Mouse (Mus musculus): ENCODE measurements around the gene Sec13.

The Sec13 gene

DNA sequence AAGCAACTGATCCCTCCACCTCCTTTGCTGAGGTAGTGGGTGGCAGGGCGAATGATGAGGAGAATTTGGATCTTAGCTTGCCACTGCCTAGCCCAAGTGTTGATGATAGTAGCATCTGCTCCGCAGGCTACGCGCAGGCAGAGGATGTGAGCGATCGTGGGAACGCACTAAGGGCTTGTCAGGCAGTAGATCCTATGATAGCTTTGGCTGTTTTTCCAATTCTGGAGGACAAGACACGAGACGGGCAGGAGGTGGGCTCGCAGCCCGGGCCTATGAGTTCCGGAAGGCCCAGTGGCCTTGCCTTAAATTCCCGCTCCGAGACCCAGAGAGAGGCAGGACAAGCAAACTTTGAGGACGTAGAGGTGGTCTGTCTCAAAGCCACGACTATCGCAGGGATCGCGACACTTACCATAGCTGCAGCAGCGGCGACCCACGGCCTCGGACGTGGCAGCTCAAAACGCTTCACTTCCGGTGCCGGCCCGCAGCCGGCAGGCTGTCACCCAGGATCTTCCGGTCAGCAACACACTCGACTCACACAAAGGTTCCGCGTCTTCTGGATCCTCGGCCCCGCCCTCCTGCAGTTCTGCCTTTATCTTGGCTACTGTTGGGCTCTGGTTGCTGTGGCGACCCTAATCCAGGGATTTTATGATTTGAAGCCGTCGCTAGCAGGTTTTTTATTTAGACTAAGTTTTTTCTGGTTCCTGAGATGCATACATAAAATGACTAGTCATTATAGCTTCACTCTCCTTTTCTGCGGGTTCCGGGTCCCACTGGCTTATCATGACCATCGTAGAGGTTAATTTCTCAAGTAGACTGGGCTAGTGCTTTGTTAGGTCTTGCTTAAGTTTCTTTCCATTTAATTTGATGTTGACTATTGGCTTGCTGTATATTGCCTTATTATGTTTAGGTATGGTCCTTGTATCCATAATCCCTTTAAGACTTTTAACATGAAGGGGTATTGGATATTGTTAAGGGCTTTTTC lies at the start of gene Sec13:
Gene Sec13 (minus strand): TSS at position 508 of the 982 bp plus-strand sequence.
- ATAC-seq (ENCODE audit: insufficient number of reproducible peaks, low FRiP score, low TSS enrichment): peak; percentile 77; the same call in 1 of the 2 replicates

DNA sequence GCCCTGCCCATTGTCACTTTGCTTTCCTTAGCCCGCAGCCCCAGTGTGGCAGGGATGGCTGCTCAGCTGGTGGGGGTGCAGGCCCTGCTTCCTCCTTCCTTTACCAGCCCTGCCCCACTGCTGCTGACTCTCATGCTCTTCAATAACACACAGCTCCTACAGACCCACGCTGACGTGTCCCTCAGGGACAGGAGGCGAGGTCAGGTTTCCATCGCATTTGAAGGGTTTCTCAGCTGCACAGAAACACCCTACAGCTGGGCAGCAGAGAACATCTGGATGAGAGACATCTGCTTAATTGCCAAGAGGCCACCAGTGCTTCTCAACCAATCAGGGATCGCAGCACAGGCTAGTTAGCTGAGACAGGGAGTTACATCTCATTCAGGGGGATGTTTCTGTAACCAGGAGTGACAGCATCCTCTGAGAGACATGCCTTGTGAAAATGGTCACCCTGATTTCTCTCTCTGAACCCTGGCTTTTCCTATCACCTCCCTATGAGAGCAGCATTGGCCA lies 47.0 kb upstream of the Sec13 start:
- ATAC-seq (ENCODE audit: insufficient number of reproducible peaks, low FRiP score, low TSS enrichment): no peak

DNA sequence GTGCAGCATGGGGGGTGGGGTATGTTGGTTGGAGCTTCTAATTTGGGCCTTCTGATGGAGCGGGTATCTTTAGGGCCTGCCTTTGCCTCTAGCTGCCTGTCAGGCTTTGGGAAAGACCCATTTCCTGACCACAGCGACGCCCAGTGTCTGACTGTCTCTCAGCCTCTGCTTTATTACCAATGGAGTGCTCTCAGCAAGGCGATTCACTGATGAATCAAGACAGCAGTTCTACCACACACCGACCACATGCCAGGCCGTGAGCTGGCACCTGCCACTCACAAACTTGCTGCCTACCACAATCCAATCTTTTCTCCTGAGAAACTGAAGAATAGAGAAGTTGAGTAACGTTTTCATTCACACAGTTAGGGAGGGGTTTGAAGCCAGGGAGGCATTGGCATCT lies 45.1 kb upstream of the Sec13 start:
- no peak for ATAC-seq (ENCODE audit: insufficient number of reproducible peaks, low FRiP score, low TSS enrichment)

DNA sequence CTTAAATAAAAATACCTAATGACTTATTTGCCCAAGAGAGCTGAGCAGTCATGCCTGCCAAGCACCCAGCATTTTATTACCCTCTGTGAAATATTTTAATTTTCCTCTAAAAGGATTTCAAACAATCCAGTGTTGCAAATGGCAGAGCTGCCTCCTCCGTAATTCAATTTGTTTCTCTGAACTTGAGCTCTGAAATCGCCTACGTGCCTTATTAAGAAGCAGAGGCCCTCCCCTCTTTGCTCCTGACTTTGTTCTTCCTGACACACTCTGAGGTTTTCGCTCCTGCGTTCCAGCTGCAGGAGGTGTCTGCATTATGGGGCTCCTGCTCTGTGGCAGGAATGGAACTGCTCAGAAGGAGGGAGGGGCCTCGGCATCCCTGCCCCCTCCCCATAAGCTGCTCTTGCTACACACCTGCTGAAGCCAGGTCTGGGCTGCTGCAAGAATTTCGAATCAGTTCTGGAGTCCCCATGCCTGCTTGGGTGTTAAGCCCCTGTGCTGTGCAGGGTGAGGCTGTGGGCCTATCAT lies 37.7 kb upstream of the Sec13 start:
- no peak for ATAC-seq (ENCODE audit: insufficient number of reproducible peaks, low FRiP score, low TSS enrichment)

DNA sequence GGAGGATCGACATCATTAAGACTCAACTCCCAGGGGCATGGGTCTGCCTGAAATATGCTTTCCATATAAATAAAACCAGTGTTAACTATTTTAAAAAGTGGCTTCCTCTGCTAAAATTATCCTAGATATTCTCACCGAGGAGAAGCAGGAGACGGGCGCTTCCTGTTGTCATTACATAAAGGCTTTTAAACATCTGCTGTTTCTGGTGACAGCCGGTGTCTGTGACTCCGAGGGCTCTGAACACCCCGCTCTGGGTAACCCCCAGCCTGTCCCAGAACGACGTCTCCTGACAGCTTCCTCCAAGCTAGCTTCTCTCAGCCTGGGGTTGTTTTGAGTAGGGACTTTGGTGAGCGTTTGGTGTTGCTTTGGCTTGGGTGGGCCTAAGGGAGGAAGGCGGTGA lies 28.3 kb upstream of the Sec13 start:
- ATAC-seq (ENCODE audit: insufficient number of reproducible peaks, low FRiP score, low TSS enrichment): no peak

DNA sequence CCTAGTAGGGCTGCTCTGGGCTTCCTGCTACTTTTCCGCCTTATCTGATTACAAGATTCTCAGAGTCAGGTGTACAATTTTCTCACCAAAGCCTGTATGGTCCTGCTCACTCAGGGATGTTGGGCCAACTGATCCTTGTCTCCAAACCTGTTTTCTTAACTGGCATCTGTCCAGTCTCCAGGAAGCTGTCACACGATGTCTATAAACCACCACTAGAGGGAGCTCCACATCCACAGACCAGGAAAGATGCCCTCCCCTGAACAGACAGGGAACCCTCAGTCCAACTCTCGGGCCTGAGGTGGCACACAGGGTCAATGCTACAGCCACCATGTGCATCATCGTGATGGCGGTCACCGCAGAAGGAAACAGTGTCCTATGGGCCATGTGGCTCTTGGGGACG lies 21.1 kb upstream of the Sec13 start:
- peak; percentile 58; the same call in 1 of the 2 replicates for ATAC-seq (ENCODE audit: insufficient number of reproducible peaks, low FRiP score, low TSS enrichment)

DNA sequence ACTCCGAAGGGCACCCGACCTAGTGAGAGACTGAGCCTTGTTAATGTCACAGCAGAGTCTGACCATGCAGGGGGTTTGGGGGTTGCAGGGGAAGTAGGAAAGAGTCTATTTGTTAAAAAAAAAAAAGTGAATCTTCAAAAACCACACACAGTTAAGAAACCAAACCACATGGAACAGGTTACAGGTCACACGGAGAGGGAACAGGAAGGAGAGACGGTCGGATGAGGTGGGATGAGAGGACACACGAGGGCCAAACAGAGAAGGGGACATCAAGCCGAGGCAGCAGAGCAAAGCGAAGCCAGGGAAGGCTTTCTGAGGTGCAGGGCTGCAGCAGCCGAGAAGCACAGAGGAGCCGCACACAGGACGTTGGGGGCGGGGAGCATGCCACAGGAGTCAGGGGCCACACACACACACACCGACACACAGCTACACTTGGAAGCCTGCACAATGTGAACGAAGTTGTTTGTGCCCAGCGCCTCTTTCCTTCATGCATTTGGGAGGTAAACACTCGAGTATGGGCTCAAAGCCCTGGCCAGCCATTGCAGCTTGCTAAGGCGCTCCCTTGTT lies 8.7 kb upstream of the Sec13 start:
- no peak for ATAC-seq (ENCODE audit: insufficient number of reproducible peaks, low FRiP score, low TSS enrichment)

DNA sequence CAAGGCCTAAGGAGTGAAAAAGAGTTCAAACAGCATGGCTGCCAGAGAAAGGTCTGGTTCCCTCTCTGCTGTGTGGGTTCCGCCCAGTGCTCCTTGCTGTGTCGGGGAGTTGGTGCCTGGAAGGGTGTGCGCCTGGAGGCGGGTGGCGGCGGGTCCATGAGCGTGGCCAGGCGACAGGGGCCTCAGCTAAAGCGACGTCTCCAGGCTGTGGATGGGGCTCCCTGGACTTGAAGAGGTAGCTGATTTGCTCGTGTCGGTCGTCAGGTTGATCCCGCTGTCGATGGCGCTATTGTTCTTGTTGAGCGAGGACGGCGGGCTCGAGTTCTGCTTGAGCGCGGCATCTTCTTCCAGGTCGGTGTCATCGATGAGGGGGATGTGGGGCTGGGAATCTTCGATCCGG lies 7.8 kb upstream of the Sec13 start:
- ATAC-seq (ENCODE audit: insufficient number of reproducible peaks, low FRiP score, low TSS enrichment): no peak

DNA sequence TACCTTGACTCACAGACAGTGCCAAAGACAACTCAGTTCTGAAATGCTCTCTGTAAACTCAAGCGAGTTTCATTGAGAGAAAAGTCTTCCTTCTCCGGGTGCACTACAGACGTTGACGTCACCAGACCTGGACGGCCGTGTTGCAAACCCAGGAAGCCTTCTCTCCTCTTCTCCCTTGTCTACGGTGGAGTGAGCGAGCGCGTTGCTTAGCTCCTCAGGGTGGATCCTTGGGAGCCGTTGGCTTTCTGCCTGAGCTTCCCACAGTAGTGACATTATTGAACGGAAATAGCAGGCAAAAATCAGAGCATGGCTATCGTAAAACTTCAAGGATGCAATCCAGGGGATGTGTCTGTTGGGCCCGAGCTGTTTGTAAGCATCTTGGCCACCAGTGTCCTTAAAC lies 6.7 kb upstream of the Sec13 start:
- ATAC-seq (ENCODE audit: insufficient number of reproducible peaks, low FRiP score, low TSS enrichment): no peak

DNA sequence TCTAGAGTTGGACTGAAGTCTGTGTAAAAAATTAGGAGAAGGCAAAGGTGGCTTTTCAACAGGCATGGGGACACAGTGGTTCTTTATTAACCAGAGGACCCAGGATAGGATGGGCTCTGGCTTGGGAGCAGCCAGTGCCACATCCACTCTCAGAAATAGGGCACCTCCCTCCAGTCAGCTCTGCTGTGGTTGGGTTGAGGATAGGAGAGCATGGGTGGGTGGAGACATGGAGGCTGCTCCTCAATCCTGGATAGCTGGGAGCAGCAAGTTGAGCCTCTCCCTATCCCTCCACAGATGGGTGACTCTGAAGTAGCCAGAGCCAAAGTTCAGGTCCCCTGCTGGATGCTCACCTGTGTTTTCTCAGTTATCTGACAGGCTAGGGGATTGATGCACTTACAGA lies 4.6 kb upstream of the Sec13 start:
- ATAC-seq (ENCODE audit: insufficient number of reproducible peaks, low FRiP score, low TSS enrichment): no peak

DNA sequence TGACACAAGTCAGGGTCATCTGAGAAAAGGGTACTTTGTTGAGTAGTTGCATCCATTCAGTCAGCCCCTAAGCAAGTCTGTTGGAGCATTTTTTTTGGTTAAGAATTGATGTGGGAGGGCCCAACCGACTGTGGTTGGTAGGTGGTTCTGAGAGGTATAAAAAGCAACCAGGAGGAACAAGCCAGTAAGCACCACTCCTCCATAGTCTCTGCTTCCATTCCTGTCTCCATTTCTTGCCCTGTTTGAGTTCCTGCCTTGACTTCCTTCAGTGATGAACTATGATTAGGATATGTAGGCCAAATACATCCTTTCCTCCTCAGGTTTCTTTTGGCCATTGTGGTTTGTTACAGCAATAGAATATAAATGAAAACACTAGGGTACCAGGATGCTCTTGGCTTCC lies 2.6 kb upstream of the Sec13 start:
- ATAC-seq (ENCODE audit: insufficient number of reproducible peaks, low FRiP score, low TSS enrichment): no peak

DNA sequence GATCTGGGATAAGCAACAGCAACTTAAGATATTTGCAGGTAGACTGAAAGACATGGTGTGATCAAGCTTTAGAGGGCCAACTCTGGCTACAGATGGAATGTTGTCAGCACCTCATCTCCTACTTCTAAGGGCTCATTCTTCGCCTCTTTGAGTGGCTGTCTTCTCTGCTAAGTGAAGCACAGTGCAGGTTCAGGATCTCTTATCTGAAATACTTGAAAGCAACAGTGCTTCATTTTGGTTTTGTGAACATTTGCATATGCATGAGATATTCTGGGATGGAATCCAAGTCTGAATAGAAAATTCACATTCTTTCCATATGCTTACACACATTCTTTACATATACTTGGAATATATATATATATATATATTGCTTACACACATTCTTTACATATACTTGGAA lies 1.8 kb upstream of the Sec13 start:
- ATAC-seq (ENCODE audit: insufficient number of reproducible peaks, low FRiP score, low TSS enrichment): no peak

DNA sequence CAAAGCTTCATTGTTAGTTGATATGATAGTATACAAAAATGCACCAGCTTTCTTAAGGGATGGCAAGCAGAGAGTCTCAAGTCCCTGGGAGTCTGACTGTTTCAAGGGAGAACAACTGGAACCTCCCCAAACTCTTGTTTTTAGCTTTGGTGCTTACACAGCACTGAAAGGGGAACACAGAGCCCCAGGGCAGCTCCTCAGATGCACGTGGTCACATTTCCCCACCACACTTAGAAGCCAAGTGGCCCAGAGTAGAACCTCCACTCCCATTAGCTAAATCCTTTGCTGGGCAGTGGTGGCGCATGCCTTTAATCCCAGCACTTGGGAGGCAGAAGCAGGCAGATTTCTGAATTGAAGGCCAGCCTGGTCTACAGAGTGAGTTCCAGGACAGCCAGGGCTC lies 882 bp upstream of the Sec13 start:
- ATAC-seq (ENCODE audit: insufficient number of reproducible peaks, low FRiP score, low TSS enrichment): no peak

DNA sequence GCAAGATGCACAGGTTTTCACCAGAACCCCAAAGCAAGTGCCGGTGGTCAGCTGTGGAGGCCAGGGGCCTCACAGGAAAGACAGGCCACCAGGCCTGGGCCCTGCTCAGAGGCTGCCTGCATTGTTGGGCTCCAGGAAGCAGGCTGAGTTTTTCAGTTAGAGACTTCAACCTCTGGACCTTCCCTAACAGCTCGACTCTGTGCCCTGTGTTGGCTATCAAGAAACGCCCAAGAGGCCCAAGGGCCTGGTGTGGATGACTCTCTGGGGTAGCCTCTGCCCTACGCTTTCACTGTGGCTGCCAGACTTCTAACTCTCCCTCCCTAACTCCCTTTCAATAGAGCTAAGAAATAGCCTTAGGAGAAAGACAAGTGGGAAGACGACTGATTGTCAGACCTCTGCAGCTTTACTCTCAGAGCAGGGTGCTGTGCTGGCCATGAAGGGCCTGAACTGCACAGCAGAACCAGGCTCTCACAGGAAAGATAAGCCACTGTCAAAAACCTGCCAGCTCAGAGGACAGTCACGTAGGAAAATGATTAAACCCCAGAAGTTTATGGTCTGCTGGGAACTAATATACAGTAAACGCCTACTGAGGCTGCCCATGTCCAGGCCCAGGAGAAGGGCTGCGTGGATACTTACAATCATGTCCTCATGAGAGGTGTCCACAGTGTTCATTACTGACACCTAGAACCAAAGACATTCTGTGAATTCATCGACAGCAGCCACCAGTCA lies 3.1 kb downstream of the Sec13 start:
- no peak for ATAC-seq (ENCODE audit: insufficient number of reproducible peaks, low FRiP score, low TSS enrichment)

DNA sequence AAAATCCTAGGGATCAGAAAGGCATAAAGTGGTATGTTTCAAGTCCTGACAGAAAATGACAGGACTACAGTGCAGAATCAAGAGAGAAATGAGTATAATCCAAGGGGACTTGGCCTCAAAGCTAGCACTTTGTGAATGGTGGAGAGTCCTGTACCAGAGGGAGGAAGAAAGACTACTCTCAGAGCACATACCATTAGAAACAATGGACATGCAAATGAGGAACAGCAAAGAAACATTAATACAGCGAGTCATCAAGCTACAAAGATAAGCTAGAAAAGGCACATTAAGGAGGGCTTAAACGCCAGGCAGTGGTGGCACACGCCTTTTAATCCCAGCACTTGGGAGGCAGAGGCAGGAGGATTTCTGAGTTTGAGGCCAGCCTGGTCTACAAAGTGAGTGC lies 9.2 kb downstream of the Sec13 start:
- ATAC-seq (ENCODE audit: insufficient number of reproducible peaks, low FRiP score, low TSS enrichment): no peak

DNA sequence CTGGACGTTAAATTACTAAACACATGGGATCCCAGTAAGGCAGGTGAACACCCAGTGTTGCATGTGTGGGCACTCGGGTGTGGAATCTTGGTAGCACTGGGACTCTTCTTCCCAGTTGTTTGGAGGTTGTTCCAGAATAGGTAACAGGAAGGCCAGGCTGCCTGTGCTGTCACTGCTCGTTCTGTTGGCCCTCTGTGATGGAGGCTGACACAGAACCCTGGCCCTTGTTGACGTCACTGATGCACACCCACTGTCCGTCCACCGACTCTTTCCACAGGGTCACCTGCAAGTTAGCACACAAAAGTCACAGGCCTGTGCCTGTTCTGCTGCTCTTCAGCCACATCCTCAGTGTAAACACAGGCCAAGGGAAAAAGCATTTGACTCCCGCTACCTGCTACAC lies 12.4 kb downstream of the Sec13 start:
- no peak for ATAC-seq (ENCODE audit: insufficient number of reproducible peaks, low FRiP score, low TSS enrichment)

DNA sequence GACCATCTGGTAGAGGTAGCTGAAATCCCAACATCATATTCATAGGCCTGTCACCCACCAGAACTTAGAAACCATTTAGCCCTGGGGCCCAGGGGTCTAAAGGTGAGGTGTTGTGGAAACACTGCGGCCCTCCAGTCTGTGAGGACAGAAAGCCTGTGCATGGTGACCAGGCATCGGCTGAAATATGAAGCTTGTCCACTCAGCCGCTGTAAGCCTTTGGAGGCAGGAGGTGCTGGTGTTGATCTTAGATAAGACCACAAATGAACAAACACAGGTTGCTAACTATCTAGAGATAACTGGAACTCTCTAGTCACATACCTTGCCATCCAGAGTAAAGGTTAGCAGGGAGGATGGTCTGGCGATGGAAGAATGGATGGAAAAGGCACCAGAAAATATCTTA lies 19.5 kb downstream of the Sec13 start:
- ATAC-seq (ENCODE audit: insufficient number of reproducible peaks, low FRiP score, low TSS enrichment): no peak

DNA sequence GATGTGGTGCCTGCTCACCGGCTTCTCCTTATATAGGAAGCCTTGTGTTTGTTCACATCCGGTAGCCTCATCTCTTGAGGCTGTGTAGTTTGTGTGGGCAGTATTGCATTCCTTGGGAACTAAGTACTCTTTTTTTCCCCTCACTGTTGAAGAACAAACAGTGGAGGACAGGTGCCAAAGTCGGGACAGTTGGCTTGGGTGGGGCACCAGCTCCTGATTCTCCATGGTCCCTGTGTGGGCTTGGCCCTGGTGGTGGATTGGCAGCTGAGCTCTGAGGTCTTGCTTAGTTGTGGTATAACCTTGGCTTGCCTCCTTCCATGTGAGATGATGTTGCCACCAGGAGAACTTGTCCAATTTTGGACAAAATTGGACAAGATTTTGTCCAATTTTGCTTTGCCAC lies 20.7 kb downstream of the Sec13 start, which contains the start of gene Ghrl:
Gene Ghrl (minus strand): TSS at position 3 of the 400 bp plus-strand sequence.
- no peak for ATAC-seq (ENCODE audit: insufficient number of reproducible peaks, low FRiP score, low TSS enrichment)

DNA sequence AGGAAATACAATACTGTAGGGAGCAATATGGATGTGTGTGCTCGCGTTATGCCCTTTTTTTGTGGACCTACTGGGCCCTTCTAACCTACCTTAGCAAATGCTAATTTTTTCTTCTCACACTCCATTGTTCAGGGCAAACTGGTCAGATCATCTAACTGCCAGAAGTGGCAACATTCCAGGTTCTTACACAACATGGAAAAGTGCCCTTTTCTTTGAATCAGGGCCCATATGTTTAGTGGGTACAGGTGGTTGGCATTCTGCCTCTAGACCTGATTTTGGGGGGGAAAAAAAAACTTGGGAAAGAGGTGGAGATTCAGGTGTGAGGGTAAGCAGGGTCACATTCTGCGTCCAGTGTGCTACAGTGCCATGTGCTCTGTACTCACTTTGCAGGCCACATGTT lies 23.0 kb downstream of the Sec13 start:
- no peak for ATAC-seq (ENCODE audit: insufficient number of reproducible peaks, low FRiP score, low TSS enrichment)

DNA sequence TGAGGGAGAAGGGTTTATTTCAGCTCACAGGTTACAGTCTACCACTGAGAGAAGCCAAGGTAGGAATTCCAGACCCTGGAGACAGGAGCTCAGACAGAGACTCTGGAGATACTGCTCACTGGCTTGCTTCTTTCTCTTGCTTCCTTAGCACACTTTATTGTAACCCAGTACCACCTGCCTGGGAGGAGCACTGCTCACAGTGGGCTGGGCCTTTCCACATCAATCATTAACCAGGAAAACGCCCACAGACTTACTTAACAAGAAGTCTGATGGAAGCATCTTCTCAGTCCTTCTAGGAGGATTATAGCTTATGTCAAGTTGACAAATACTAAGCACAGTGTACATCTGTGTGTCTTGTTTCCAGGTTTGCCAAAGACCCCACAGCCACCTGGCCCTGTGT lies 25.7 kb downstream of the Sec13 start:
- no peak for ATAC-seq (ENCODE audit: insufficient number of reproducible peaks, low FRiP score, low TSS enrichment)

DNA sequence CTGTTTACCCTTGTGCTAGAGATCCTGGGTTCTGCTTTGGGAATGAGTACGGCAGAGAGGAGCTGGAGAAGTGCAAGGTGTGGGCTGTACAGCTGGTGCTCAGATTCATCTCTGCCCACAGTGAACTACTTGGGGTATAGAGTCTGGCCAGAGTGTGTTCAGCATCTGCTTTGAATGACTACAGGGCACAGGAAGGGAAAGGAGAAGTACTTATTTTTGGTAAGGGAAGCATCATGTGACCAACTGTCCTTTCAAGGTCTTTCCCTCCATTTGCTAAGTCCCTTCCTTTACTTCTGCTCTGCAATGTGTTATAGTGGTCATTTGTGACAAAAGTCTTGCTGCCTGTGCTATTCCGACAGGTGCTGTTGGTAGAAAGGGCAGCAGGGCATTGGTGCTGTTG lies 26.3 kb downstream of the Sec13 start:
- no peak for ATAC-seq (ENCODE audit: insufficient number of reproducible peaks, low FRiP score, low TSS enrichment)
